Mouse (Mus musculus) erythroblast, embryonic 14.5 days (primary cell): ENCODE data around the gene Tuba1a.

Experiments
- GATA1 ChIP-seq: IDR thresholded peaks from 2 replicates; pipeline ENCODE4 v1.6.1; 2012; ENCODE audit warnings: low read length, inconsistent platforms, mixed read lengths
- TAL1 ChIP-seq: IDR thresholded peaks from 3 replicates; pipeline ENCODE4 v1.6.1; 2012; ENCODE audit warnings: low read length, inconsistent platforms, mixed read lengths

GRCm38 (mm10) chr15:98998775-98999157 is 45.3 kb upstream of the Tuba1a start:
- TF ChIP-seq GATA1 (no peak), TAL1 (no peak)
